Mouse (Mus musculus): ENCODE results near the gene Rtp2. TPM values are rescaled to one million over a fixed set of nuclear protein-coding genes. Genes with fewer than 3 reads are reported as not detected.

Rtp2 gene
- polyA plus RNA-seq, 1 experiment from 2014 or later: not detected

DNA sequence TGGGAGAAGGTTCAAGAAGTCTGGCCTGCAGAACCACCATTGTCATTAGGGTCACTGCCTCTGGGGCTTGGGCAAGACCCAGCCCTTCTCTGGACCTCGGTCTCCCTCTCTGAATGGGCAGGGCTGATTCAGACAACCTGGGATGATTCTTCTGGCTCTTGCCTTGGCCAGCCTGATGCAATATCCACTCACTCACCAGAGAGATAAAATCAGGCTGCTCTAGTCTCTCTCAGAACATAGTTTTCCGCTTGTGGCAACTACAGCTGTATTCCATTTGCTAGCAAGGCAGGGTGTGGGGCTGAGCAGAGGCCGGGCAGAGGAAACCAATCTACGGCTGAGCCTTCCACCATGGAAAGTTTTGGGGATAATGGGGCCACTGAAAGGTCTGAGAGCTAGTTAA is 36.7 kb upstream of the Rtp2 start:
- Histone ChIP-seq H3K36me3 (no peaks in the 10 kb centered on the region; the same call in 1 of the 2 replicates), H3K4me3 (replicated peaks) (no peak overlapping the region), H3K9me3 (no peaks in the 10 kb centered on the region), H3K27me3 (no peaks in the 10 kb centered on the region), H3K4me1 (replicated peaks) (peaks cover 9% of the 10 kb centered on the region), H3K9ac (replicated peaks) (no peak overlapping the region), H3K27ac (no peak overlapping the region), H3K4me2 (replicated peaks) (no peak overlapping the region)
- 70% methylated on average over 4 of the region's 4 CpGs for WGBS
- no peak for ATAC-seq

DNA sequence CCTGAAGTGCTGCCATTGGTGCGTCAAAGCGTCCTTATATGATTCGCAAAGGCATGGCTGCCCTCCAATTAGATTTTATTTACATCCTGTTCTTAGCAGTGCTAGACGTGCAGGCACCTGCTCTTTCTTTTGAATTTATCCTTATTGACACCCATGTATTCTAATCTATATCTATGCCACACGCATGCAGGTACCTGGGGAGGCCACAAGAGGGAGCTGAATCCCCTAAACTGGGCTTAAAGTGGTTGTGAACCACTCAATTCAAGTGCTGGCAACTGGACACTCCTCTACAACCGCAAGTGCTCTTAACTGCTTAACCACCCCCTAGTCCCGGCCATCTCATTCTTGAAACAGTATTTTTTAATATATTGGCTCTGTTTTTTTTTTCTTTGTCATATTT is 35.1 kb upstream of the Rtp2 start:
- Histone ChIP-seq H3K4me2 (replicated peaks) (no peak overlapping the region), H3K4me1 (replicated peaks) (peaks cover 15% of the 10 kb centered on the region), H3K9me3 (no peaks in the 10 kb centered on the region), H3K36me3 (no peaks in the 10 kb centered on the region; the same call in 1 of the 2 replicates), H3K4me3 (replicated peaks) (no peak overlapping the region), H3K9ac (replicated peaks) (no peak overlapping the region), H3K27me3 (no peaks in the 10 kb centered on the region), H3K27ac (no peak overlapping the region)
- WGBS: 85% methylated on average over 7 of the region's 7 CpGs
- ATAC-seq: no peak

DNA sequence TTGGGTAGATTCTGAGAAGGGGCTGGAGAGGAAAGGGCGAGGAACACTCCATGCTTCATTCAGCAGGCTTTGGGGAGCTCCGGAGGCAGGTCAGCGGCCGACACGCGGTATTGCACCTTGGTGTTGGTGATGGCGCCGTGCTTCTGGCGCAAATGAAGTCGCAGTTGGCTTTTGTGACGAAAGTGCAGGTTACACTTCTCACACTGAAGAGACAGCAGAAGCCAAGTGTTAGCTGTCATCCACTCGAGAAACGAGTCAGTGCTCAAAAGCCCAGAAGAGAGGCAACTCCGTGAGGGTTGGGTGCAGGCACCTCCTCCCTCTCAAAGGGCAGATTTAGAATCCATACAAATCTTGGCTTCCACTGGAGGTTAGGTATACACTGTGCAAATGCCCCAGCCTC is 33.9 kb upstream of the Rtp2 start:
- Histone ChIP-seq H3K9me3 (no peaks in the 10 kb centered on the region), H3K4me2 (replicated peaks) (no peak overlapping the region), H3K27me3 (no peaks in the 10 kb centered on the region), H3K9ac (replicated peaks) (no peak overlapping the region), H3K36me3 (no peaks in the 10 kb centered on the region; the same call in 1 of the 2 replicates), H3K4me1 (replicated peaks) (peaks cover 15% of the 10 kb centered on the region), H3K27ac (no peak overlapping the region), H3K4me3 (replicated peaks) (no peak overlapping the region)
- WGBS: 92% methylated on average over 14 of the region's 14 CpGs
- ATAC-seq: no peak

DNA sequence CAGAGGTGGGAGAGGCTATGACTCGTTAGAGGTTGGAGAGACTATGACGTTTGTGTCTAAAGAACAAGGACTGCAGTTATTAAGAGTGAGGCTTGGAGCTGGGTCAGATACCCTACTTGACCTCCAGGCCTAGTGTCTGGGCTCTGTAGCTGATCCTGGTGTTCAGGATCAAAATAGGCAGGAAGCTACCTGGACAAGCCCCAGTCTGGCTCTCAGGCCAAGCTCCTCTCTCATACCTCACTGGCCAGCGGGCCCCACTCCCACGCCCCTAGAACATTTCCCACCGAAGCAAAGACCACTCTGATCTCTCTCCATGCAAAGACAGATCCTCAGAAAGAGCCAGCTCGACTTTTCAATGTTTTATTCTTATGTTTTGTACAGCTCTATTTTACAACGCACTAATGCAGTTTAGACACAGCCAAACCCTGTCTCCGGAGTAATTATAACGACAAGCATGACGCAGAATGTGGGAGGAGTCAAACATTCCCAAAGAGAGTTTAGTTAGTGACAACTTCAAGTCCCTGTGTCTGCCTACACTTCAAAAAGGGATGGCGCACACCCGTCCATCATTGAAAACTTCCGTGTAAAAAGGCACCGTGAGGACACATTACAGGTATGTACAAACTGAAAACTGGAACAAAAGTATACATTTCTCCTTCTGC is 32.6 kb upstream of the Rtp2 start:
- H3K36me3 ChIP-seq: no peaks in the 10 kb centered on the region; the same call in 1 of the 2 replicates
- no peaks in the 10 kb centered on the region for H3K9me3 ChIP-seq
- no peak overlapping the region for H3K4me3 ChIP-seq (replicated peaks)
- peaks cover 15% of the 10 kb centered on the region for H3K4me1 ChIP-seq (replicated peaks)
- ATAC-seq: peak; percentile 19; the same call in 1 of the 2 replicates
- no peak overlapping the region for H3K4me2 ChIP-seq (replicated peaks)
- no peaks in the 10 kb centered on the region for H3K27me3 ChIP-seq
- 51% methylated on average over 14 of the region's 14 CpGs for WGBS
- H3K9ac ChIP-seq (replicated peaks): no peak overlapping the region
- no peak overlapping the region for H3K27ac ChIP-seq

DNA sequence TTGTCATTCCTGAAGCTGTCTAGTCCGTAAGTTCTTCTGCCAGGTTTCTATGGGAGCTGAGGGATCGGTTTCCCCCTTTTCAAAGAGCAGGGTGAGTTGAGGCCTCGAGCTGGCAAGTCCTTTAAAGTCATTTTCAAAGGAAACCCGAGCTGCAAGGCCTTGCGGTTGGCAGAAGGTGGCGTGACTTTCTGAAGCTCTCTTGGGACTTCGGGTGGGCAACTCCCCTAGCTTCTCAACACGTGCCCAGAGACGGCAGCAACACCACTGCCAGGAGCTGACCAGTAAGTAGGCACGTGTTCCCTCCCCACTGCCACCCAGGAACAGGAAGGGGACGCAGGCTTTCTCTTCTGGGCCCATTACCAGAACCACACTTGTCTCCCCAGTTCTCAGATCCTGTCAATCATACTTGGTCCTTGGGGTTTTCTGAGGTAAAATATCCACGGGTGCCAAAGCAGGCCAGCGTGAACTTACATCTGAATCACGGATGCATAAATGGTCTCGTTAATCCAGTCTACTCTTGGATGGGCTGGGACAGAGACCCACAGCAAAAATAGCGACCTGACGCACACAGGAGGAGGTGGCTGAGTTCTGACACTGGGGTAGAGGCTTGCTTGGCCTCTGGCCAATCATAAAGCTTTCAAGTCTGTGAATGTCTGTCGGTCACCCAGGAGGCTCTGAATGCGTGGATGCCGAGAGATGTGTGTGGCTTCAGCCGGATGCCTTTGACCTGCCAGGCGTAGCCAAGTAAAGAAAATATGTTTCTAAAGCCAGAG is 31.9 kb upstream of the Rtp2 start:
- ATAC-seq: peak; percentile 55
- Histone ChIP-seq H3K27ac (no peak overlapping the region), H3K9me3 (no peaks in the 10 kb centered on the region), H3K4me1 (replicated peaks) (peaks cover 15% of the 10 kb centered on the region), H3K4me2 (replicated peaks) (no peak overlapping the region), H3K36me3 (no peaks in the 10 kb centered on the region; the same call in 1 of the 2 replicates), H3K27me3 (no peaks in the 10 kb centered on the region), H3K4me3 (replicated peaks) (no peak overlapping the region), H3K9ac (replicated peaks) (no peak overlapping the region)
- WGBS: 49% methylated on average over 22 of the region's 22 CpGs

DNA sequence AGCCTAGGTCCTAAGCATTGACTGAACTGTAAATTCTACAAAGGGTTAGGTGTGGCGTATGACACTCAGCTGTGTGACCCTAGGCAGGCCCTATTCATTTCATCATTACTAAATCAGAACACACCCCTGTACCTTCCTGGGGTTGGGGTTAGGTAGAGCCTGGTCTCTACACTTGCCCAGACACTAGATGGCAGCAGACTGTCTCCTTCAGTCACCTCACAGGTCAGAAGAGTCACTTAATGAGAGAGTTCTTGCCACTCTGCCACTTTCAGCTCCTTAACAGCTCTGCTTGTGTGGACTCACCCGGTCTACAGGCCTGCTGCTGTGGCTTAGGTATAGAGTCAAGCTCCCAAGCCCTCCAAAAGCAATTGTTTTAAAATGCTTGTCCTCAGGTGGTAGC is 30.2 kb upstream of the Rtp2 start:
- 95% methylated on average over 2 of the region's 2 CpGs for WGBS
- ATAC-seq: no peak
- no peak overlapping the region for H3K4me2 ChIP-seq (replicated peaks)
- H3K9ac ChIP-seq (replicated peaks): no peak overlapping the region
- H3K4me3 ChIP-seq (replicated peaks): no peak overlapping the region
- no peak overlapping the region for H3K27ac ChIP-seq
- H3K36me3 ChIP-seq: no peaks in the 10 kb centered on the region
- no peaks in the 10 kb centered on the region for H3K27me3 ChIP-seq
- H3K4me1 ChIP-seq (replicated peaks): peaks cover 15% of the 10 kb centered on the region
- H3K9me3 ChIP-seq: no peaks in the 10 kb centered on the region

DNA sequence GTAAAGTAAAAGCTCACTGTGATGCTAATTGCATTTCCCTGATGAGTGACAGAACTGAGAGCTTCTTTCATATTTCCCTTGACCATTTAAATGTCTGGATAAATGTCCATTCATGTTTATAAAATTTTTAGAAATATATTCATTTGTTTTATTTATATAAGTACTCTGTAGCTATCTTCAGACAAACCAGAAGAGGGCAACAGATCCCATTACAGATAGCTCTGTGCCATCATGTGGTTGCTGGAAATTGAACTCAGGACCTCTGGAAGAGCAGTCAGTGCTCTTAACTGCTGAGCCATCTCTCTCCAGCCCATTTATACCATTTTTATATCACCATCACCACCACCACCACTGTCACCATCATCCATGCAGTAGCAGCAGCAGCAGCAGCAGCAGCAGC is 26.7 kb upstream of the Rtp2 start:
- no peaks in the 10 kb centered on the region for H3K27me3 ChIP-seq
- H3K27ac ChIP-seq: no peak overlapping the region
- H3K4me2 ChIP-seq (replicated peaks): no peak overlapping the region
- H3K36me3 ChIP-seq: no peaks in the 10 kb centered on the region
- no peaks in the 10 kb centered on the region for H3K9me3 ChIP-seq
- ATAC-seq: no peak
- H3K9ac ChIP-seq (replicated peaks): no peak overlapping the region
- peaks cover 7% of the 10 kb centered on the region for H3K4me1 ChIP-seq (replicated peaks)
- no peak overlapping the region for H3K4me3 ChIP-seq (replicated peaks)

DNA sequence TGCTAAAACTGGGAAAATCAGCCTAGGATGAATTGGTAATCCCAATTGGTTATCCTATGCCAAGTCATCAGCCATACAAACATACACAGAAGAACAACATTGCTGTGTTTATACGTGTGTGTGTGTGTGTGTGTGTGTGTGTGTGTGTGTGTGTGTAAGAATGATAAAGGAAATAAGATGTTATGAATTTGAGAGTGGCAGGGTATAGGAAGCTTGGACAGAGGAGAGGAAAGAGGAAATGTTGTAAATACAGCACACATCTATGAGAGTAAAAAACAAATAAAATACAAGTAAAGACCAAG is 21.7 kb upstream of the Rtp2 start:
- H3K27me3 ChIP-seq: no peaks in the 10 kb centered on the region
- H3K9me3 ChIP-seq: no peaks in the 10 kb centered on the region
- H3K4me2 ChIP-seq (replicated peaks): no peak overlapping the region
- peaks cover 3% of the 10 kb centered on the region; the same call in 1 of the 2 replicates for H3K4me1 ChIP-seq (replicated peaks)
- no peak overlapping the region for H3K9ac ChIP-seq (replicated peaks)
- WGBS: 0% methylated on average over 1 of the region's 1 CpGs
- peak; percentile 64 for ATAC-seq
- H3K27ac ChIP-seq: no peak overlapping the region
- H3K36me3 ChIP-seq: no peaks in the 10 kb centered on the region
- H3K4me3 ChIP-seq (replicated peaks): no peak overlapping the region

DNA sequence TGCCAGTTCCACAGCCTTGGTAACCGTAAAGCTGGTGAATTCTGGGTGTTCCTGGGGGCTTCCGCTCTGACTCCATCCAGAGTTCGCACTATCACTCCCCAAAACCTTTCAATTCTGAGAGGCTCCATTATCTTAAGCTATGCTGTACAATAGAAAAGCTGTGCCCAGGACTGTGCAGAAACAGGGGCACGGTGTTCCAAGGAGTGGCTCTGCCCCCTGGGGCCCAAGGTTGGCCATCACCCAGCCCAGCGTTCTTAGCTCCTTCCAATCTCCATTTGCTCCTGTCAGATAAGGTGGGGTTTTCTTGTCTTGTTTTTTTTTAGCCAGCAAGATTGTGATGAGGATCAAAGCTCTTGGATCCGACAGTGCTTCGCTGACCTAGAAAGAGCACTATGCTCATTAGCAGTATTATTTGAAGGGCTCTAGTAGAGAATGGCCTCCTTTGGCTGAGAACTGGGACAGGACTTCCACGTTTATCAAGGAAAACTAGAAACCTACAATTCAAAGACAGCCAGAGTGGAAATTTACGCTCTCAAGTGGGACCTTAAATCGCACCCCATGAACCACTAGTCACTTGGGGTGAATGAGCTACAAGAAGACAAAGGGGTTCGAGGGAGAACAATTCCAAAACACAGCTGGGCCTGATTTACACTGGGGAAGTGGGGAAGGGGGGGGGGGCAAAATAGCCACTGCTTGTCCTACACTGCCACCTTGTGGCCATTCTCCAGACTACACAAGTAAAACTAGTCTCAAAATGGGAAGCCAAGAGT is 21.2 kb upstream of the Rtp2 start:
- H3K36me3 ChIP-seq: no peaks in the 10 kb centered on the region
- no peaks in the 10 kb centered on the region for H3K9me3 ChIP-seq
- no peak overlapping the region for H3K4me2 ChIP-seq (replicated peaks)
- H3K4me1 ChIP-seq (replicated peaks): peaks cover 3% of the 10 kb centered on the region; the same call in 1 of the 2 replicates
- no peak overlapping the region for H3K27ac ChIP-seq
- WGBS: 48% methylated on average over 11 of the region's 11 CpGs
- no peak overlapping the region for H3K4me3 ChIP-seq (replicated peaks)
- no peak overlapping the region for H3K9ac ChIP-seq (replicated peaks)
- peak; percentile 57 for ATAC-seq
- no peaks in the 10 kb centered on the region for H3K27me3 ChIP-seq

DNA sequence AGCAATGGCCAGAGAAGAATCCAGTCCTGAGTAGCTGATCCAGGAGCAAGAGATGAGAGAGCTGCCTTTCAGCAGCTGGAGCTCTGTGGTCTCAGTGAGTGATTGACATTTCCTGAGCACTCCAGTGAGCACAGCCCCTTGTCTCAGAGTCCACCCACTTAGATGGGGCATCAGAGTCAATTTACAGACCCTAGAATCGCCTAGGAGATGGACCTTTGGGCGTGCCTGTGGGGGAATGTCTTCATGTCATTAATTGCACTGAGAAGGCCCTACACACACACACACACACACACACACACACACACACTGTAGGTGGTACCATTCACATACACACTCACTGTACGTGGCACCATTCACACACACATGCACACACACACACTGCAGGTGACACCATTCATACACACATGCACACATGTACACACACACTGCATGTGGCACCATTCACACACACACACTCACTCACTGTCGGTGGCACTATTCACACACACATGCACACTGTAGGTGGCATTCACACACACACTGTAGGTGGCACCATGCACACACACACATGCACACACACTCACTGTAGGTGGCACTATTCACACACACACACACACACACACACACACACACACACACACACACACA is 20.0 kb upstream of the Rtp2 start:
- Histone ChIP-seq H3K9ac (replicated peaks) (no peak overlapping the region), H3K36me3 (no peaks in the 10 kb centered on the region), H3K4me3 (replicated peaks) (no peak overlapping the region), H3K27ac (no peak overlapping the region), H3K27me3 (no peaks in the 10 kb centered on the region), H3K4me1 (replicated peaks) (peaks cover 3% of the 10 kb centered on the region; the same call in 1 of the 2 replicates), H3K9me3 (no peaks in the 10 kb centered on the region), H3K4me2 (replicated peaks) (no peak overlapping the region)
- WGBS: 71% methylated on average over 4 of the region's 4 CpGs
- ATAC-seq: peak; percentile 59

DNA sequence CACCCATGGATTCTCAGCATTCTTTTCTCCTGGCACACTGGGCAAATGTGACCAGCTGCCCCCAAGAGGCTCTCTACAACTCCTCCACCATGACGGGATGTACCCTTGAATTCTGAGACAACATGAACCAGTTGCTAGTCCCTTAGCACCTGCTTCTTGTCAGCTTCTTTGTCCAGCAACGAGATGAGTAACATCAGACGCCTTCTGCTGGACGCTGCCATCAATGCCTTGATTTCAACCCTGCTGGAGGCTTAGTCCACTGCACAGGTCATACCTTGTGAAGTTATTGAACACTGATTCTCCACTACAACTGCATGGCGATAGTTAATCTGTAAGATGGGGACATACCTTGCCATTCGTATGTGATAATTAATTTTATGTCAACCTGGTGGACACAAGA is 15.5 kb upstream of the Rtp2 start:
- H3K4me2 ChIP-seq (replicated peaks): no peak overlapping the region
- WGBS: 89% methylated on average over 6 of the region's 6 CpGs
- no peaks in the 10 kb centered on the region for H3K36me3 ChIP-seq
- no peak for ATAC-seq
- no peak overlapping the region for H3K4me3 ChIP-seq (replicated peaks)
- H3K9ac ChIP-seq (replicated peaks): no peak overlapping the region
- no peaks in the 10 kb centered on the region for H3K4me1 ChIP-seq (replicated peaks)
- H3K9me3 ChIP-seq: no peaks in the 10 kb centered on the region
- H3K27ac ChIP-seq: no peak overlapping the region
- no peaks in the 10 kb centered on the region for H3K27me3 ChIP-seq

DNA sequence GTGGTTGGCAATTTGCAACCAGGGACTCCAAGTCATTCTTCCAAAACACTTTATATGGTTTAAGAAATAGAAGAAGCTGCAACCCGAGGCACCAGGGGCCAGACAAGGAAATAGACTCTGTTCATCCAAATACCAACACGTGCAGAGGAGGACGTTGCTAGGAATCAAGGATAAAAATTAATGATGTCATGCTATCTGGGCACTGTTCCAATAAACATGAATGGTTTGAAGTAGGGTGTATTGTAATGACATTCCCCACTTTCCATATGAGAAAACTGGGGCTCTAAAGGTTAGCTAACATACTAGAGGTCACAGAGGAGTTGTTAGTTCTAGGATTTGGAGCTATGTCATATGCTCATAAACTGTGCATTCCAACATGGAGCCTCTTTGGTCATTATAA is 12.6 kb upstream of the Rtp2 start:
- Histone ChIP-seq H3K4me2 (replicated peaks) (no peak overlapping the region), H3K36me3 (no peaks in the 10 kb centered on the region), H3K27me3 (no peaks in the 10 kb centered on the region), H3K9ac (replicated peaks) (no peak overlapping the region), H3K27ac (no peak overlapping the region), H3K4me1 (replicated peaks) (no peaks in the 10 kb centered on the region), H3K4me3 (replicated peaks) (no peak overlapping the region), H3K9me3 (no peaks in the 10 kb centered on the region)
- WGBS: 60% methylated on average over 3 of the region's 3 CpGs
- no peak for ATAC-seq
